Mouse (Mus musculus): Measurements from ENCODE around the gene Mrpl30. TPM values are rescaled to one million over a fixed set of nuclear protein-coding genes. Genes with fewer than 3 reads are reported as not detected.

Gene Mrpl30
- total RNA-seq, 2 experiments from 2014 or later = 157 to 190 TPM

DNA sequence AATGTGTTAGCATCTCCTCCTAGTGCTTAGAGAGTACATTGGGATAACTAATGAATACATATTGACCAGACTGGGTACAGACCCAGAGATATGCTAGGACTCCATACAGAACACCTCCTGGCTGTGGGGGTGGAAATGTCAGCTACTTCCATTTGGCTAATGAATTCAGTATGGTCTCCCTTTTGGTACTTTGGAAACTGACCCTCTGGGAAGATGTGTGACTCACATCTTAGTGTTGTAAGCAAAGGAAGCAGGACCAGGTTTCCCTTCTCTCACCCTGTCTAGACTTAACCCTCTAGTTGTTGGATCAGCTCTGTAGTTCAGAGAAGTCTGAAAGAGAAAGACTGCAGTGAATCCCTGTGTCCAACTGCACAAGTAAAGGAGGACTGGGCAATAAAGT is 4.3 kb downstream of the Mrpl30 start:
- DNase-seq = no peak

DNA sequence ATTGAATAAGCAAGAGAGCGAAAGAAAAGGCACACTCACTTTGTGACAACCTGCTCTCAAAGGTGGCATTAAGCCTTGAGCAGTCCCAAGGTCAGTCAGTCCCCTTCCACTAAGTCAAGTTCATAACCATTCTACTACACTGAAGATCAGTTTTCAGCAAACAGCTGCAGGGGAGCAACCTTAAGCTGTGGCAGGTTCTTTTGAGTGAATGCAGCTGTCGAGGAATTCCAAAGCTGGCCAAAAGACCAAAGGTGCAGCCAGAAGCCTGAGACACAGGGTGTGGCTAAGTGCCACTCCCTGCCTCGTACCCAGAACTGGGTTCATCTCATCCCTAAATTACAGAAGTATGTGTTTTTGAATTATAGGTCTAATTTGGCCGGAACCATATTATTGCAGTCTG is 9.5 kb downstream of the Mrpl30 start:
- DNase-seq = no peak
- intact Hi-C loops (cut with DNase I) = no loop called here

More for the DNA sequence above, 4.3 kb downstream of the Mrpl30 start:
- intact Hi-C loops (cut with DNase I) = loop anchor here (5.0 kb wide), 1 partner anchor 103 kb away; the partner anchor contains the start of genes Eif5b and Txndc9

DNA sequence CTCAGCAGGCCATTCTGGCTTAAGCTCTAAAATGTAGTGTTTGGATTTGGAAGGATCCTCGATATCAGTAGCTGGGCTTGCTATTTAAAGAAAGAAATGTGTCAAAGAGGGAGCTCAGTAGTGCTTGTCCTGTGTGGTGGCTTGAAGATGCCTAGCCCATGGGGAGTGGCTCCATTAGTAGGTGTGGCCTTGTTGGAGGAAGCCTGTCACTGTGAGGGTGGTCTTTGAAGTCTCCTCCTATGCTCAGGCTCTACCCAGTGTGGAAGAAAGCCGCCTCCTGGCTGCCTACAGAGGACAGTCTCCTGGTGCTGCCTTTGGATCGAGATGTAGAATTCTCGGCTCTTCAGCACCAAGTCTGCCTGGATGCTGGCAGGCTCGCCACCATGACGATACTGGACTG is 10.0 kb downstream of the Mrpl30 start:
- DNase-seq = no peak
- intact Hi-C loops (cut with DNase I) = no loop called here

DNA sequence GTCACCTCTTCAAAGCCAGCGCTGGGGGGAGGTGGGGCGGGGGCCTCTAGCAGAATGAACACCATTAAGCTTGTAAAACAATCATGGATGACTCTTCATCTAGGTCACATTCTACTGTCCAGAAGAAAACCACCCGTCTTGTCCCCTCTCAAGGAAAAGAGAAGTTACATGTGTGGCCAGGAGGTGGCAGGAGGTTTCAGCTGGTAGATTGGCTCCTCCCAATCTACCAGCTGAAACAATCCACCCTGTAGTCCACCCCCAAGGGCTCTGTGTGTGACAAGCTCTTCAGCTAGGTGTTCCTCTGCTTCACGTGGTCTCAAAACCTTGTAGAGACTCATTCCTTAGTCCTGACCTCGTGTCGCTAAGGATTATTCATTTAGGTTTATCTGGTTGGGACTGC is 12.9 kb downstream of the Mrpl30 start:
- intact Hi-C loops (cut with DNase I) = no loop called here
- peak; percentile 25 for DNase-seq

DNA sequence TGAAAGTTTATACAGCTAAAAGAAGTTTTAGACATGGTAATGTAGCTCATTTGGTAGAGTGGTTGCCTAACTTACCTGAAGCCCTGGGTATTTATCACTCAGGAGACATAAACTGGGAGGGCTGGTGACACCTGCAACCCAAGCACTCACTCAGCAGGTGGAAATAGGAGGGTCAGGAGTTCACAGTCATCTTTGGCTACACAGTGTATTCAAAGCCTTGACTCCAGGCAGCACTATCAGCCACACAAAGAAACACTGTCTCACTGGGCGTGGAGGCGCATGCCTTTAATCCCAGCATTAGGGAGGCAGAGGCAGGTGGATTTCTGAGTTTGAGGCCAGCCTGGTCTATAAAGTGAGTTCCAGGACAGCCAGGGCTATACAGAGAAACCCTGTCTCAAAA is 22.5 kb downstream of the Mrpl30 start:
- intact Hi-C loops (cut with DNase I) = no loop called here
- DNase-seq = no peak

DNA sequence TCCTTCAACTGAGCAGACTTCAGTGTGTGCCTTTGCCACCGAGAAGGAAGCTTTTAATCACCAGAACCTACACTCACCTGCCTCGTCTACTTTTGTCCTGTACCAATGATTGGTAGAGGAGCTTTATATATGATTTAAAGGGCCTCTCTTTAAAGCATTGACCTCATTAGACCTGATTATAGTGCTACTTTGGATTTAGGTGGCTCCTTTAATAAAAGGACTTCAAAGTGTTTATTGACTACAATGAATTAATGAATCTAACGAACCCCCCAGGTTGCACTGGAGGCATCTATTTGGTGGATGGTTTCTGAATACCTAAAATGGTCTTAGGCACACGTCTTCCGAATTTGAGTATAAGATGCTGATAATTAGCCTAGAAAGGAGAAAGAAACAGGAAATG is 26.1 kb downstream of the Mrpl30 start, which contains the start of gene Lyg2:
TSS of gene Lyg2 (minus strand) at position 101 of the 400 bp plus-strand sequence.
- intact Hi-C loops (cut with DNase I) = no loop called here
- DNase-seq = no peak

DNA sequence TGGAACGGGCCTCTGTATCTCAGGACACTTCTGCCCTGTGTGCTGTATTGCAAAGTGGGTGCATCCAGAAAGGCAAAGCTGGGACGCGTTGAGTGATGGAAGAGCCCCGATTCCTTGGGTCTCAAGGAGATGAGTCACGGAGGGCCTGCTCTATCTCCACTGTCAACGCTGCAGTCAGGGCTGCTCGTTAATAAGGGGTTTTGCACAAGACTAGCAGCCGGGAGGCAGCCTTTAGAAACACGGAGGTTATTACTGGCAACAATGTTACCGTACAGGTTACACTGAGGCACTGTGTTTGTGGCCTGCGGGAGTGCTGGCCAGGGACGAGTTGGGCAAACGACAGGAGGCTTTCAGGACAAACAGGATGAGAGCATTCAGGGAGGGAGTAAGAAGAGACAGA is 27.4 kb downstream of the Mrpl30 start:
- intact Hi-C loops (cut with DNase I) = no loop called here
- DNase-seq = no peak

DNA sequence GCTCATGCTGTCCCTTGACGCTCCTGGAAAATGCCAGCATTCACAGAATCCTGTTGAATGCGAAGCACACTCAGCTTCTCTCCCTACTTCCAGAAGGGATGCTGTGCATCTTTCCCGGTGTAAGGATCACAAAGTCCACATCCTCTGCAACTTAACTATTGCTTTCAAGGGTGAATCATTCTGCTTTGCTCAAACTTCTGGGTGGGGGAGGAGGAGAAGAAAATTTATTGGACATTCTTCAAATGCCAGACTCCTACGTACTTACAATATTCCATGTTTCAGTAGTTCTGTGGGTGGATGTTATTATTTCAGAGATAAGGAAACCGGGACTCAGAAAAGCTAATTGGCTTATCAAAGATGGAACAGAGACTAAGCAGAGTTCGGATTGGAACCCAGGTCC is 27.8 kb downstream of the Mrpl30 start:
- intact Hi-C loops (cut with DNase I) = no loop called here
- no peak for DNase-seq

DNA sequence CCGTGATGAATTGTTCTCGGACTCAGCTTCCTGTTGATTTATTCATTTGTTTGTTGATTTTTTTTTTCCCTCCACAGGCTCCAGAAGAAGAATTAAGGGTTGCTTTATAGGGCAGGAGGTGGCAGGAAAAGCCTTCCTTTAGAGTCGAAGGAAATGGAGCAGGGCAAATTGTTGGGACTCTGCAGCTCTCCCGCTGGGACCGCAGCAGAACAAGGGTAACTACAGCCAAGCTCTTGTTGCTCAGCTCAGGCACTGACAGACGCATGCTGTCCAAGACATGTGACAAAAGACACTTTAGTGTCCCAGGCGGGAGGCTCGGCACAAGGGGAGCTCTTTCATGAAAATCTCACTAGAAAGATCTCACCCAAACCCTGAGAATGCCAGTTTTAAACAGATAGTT is 32.3 kb downstream of the Mrpl30 start:
- DNase-seq = peak; percentile 15
- intact Hi-C loops (cut with DNase I) = no loop called here

DNA sequence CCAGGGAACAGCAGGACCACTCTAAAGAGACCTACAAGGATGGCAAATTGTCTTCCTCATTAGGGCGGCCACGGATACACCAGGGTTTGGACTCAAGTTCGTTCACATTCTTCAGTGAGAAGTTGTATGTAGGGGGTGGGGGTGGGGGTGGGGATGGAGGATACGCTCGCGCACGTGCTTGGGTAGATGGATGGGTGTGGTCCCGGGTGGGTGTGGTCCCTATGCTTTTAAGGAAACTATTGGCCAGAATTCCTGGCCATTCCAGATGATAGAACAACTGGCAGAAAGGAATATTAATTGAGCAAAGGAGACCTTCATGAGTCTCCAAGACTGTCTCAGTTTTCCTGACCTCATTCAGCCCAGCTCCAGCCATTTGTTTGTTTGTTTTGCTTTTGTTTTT is 35.7 kb downstream of the Mrpl30 start:
- intact Hi-C loops (cut with DNase I) = no loop called here
- DNase-seq = no peak

DNA sequence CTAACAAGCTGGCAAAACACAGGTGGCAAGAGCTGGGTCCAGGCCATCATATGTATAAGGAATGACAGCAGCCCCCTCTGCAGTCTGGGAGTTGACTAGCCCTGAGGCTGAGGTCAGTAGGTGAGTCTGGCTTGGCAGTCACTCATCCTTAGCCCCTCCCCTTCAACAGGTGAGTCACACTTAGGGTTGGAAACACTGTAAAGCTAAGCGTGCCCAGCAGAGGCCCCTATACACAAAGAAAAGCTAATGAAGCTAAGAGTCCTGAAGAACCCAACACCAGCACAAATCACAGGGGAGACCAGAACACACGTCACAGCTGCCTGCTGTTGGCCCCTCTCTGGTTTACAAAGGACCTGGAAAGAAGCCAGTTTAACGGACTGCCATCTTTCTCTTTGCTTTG is 41.5 kb downstream of the Mrpl30 start:
- DNase-seq = no peak
- intact Hi-C loops (cut with DNase I) = no loop called here

Other genes with a start within 250 kb of the Mrpl30 start
- 10 to 100 TPM; 24.8 to 30.1 TPM for gene 2010300C02Rik, start 170.4 kb upstream of the Mrpl30 start, total RNA-seq (2021)
- gene Tsga10, start 24.0 kb upstream of the Mrpl30 start, total RNA-seq (2021) = 10 to 100 TPM; 18.8 to 20.4 TPM
- 1 to 10 TPM; 7.8 to 9.3 TPM for gene Lipt1, start 18.7 kb upstream of the Mrpl30 start, total RNA-seq (2021)
- 10 to 100 TPM in 1 of 2 experiments, 1 to 10 TPM in 1; 9.6 to 10.4 TPM for gene Mitd1, start 66 bp upstream of the Mrpl30 start, total RNA-seq (2021)
- not detected for gene Lyg2, start 26.0 kb downstream of the Mrpl30 start, total RNA-seq (2021)
- not detected for gene Lyg1, start 67.3 kb downstream of the Mrpl30 start, total RNA-seq (2021)
- gene Txndc9, start 107.4 kb downstream of the Mrpl30 start, total RNA-seq (2021) = 10 to 100 TPM; 72.7 to 75.0 TPM
- gene Eif5b, start 107.5 kb downstream of the Mrpl30 start, total RNA-seq (2021) = 10 to 100 TPM; 50.7 to 51.0 TPM
- gene Rev1, start 239.3 kb downstream of the Mrpl30 start, total RNA-seq (2021) = 10 to 100 TPM; 49.7 to 51.4 TPM

Data from left cerebral cortex, postnatal 4 days (tissue).